Mouse (Mus musculus): ENCODE data around the gene Tmem130.

The Tmem130 gene

GRCm38 (mm10) chr5:144766026-144766425, 4.4 kb upstream of the Tmem130 start:
- DNase-seq (ENCODE audit: low read depth, low spot score): no peak
- Histone ChIP-seq H3K36me3 (ENCODE audit: control insufficient read depth, insufficient read depth, low read length, poor library complexity, severe bottlenecking) (no peaks in the 10 kb centered on the region), H3K27me3 (ENCODE audit: control insufficient read depth, insufficient read depth, low read length, poor library complexity, severe bottlenecking) (no peaks in the 10 kb centered on the region)

GRCm38 (mm10) chr5:144758422-144758821, 3.2 kb downstream of the Tmem130 start:
- no peak for DNase-seq (ENCODE audit: low read depth, low spot score)
- Histone ChIP-seq H3K36me3 (ENCODE audit: control insufficient read depth, insufficient read depth, low read length, poor library complexity, severe bottlenecking) (no peaks in the 10 kb centered on the region), H3K27me3 (ENCODE audit: control insufficient read depth, insufficient read depth, low read length, poor library complexity, severe bottlenecking) (no peaks in the 10 kb centered on the region)

- no peak for DNase-seq (ENCODE audit: low read depth, low spot score)
- Histone ChIP-seq H3K36me3 (ENCODE audit: control insufficient read depth, insufficient read depth, low read length, poor library complexity, severe bottlenecking) (no peaks in the 10 kb centered on the region), H3K27me3 (ENCODE audit: control insufficient read depth, insufficient read depth, low read length, poor library complexity, severe bottlenecking) (no peaks in the 10 kb centered on the region)
Measured at GRCm38 (mm10) chr5:144757402-144757801, 4.2 kb downstream of the Tmem130 start.

- no peaks in the 10 kb centered on the region for H3K27me3 ChIP-seq (ENCODE audit: control insufficient read depth, insufficient read depth, low read length, poor library complexity, severe bottlenecking)
- no peak for DNase-seq (ENCODE audit: low read depth, low spot score)
- no peaks in the 10 kb centered on the region for H3K36me3 ChIP-seq (ENCODE audit: control insufficient read depth, insufficient read depth, low read length, poor library complexity, severe bottlenecking)
Measured at GRCm38 (mm10) chr5:144755191-144755590, 6.4 kb downstream of the Tmem130 start.

DNA sequence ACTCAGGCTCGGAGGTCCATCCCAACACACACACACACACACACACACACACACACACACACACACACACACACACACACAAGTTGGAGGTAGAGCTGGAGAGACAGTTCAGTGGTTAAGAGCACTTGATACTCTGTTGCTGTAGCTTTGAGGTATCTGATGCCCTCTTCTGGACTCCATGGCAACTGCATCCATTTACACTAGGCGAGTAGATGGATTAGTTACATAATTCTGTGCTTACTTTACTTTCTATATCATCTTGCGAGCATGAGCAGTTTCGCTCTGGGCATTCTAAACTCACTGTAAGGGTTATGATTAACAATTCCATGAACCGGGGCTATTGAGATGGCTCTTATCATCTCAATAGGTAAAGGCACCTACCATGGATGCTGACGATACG, 8.6 kb downstream of the Tmem130 start:
- Histone ChIP-seq H3K27me3 (ENCODE audit: control insufficient read depth, insufficient read depth, low read length, poor library complexity, severe bottlenecking) (no peaks in the 10 kb centered on the region), H3K36me3 (ENCODE audit: control insufficient read depth, insufficient read depth, low read length, poor library complexity, severe bottlenecking) (no peaks in the 10 kb centered on the region)
- peak; percentile 74 for DNase-seq (ENCODE audit: low read depth, low spot score)

- Histone ChIP-seq H3K27me3 (ENCODE audit: control insufficient read depth, insufficient read depth, low read length, poor library complexity, severe bottlenecking) (no peaks in the 10 kb centered on the region), H3K36me3 (ENCODE audit: control insufficient read depth, insufficient read depth, low read length, poor library complexity, severe bottlenecking) (no peaks in the 10 kb centered on the region)
- peak; percentile 37 for DNase-seq (ENCODE audit: low read depth, low spot score)
Measured at GRCm38 (mm10) chr5:144752432-144752831, 9.2 kb downstream of the Tmem130 start.

- Histone ChIP-seq H3K27me3 (ENCODE audit: control insufficient read depth, insufficient read depth, low read length, poor library complexity, severe bottlenecking) (no peaks in the 10 kb centered on the region), H3K36me3 (ENCODE audit: control insufficient read depth, insufficient read depth, low read length, poor library complexity, severe bottlenecking) (no peaks in the 10 kb centered on the region)
- no peak for DNase-seq (ENCODE audit: low read depth, low spot score)
Measured at GRCm38 (mm10) chr5:144737101-144737500, 24.5 kb downstream of the Tmem130 start.

GRCm38 (mm10) chr5:144734949-144735348, 26.7 kb downstream of the Tmem130 start:
- H3K36me3 ChIP-seq (ENCODE audit: control insufficient read depth, insufficient read depth, low read length, poor library complexity, severe bottlenecking): no peaks in the 10 kb centered on the region
- no peaks in the 10 kb centered on the region for H3K27me3 ChIP-seq (ENCODE audit: control insufficient read depth, insufficient read depth, low read length, poor library complexity, severe bottlenecking)
- peak; percentile 72 for DNase-seq (ENCODE audit: low read depth, low spot score)

DNA sequence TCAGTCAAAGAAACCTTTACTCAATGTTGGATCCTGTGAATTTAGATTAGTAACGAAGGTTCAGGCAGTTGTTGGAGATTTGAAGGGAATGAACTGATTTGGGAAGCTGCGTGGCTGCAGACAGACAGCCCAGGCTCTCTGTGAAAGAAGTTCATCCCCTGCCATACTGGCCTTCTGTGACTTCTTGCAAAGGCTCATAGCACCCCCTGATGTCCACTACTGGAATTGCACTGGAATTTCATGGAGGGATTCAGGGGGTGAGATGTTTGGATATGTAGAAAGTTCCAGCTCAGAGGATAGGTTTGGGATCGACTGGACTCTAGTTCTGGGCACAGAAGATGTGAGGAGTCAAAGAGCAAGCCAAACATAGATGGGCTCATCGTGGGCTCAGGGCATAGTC, 27.7 kb downstream of the Tmem130 start:
- DNase-seq (ENCODE audit: low read depth, low spot score): peak; percentile 62
- Histone ChIP-seq H3K27me3 (ENCODE audit: control insufficient read depth, insufficient read depth, low read length, poor library complexity, severe bottlenecking) (no peaks in the 10 kb centered on the region), H3K36me3 (ENCODE audit: control insufficient read depth, insufficient read depth, low read length, poor library complexity, severe bottlenecking) (no peaks in the 10 kb centered on the region)

DNA sequence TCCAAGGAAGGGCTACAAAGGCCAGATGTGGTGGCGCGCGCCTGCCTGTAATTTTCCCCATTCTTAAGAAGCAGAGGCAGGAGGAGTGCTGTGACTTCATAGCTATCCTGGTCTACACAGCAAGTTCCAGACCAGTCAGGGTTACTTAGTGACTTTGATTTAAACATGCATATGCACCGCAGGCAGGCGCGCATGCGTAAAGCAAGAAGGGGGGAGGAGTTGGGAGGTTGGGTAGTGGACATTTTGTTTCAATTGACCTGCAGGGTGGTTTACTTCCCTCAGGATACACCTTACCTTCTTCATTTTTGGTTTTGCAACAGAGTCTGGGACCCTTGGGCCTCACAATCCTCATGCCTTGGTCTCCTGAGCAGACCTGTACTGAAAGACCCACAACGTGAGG, 32.4 kb downstream of the Tmem130 start:
- Histone ChIP-seq H3K36me3 (ENCODE audit: control insufficient read depth, insufficient read depth, low read length, poor library complexity, severe bottlenecking) (no peaks in the 10 kb centered on the region), H3K27me3 (ENCODE audit: control insufficient read depth, insufficient read depth, low read length, poor library complexity, severe bottlenecking) (no peaks in the 10 kb centered on the region)
- DNase-seq (ENCODE audit: low read depth, low spot score): no peak

DNA sequence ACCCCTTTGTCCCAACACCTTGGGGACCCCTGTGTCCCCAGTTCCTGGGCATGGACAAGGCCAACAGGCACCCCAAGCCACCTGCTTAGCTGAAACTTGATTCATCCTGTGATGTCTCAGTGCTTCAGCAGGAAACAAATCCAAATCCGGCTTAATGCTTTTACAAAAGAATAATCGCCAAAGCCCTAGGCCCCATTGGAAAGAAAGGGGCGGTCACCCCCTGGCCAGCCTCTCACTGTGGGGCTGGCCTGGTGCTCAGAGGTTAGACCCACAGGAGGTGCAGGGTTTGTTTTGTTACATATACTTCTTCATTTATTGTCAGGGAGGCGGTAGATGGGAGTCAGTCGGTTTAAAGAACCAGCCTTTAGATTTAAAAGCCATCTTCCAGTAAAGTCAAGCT, 33.4 kb downstream of the Tmem130 start:
- Histone ChIP-seq H3K36me3 (ENCODE audit: control insufficient read depth, insufficient read depth, low read length, poor library complexity, severe bottlenecking) (no peaks in the 10 kb centered on the region), H3K27me3 (ENCODE audit: control insufficient read depth, insufficient read depth, low read length, poor library complexity, severe bottlenecking) (no peaks in the 10 kb centered on the region)
- DNase-seq (ENCODE audit: low read depth, low spot score): no peak

DNA sequence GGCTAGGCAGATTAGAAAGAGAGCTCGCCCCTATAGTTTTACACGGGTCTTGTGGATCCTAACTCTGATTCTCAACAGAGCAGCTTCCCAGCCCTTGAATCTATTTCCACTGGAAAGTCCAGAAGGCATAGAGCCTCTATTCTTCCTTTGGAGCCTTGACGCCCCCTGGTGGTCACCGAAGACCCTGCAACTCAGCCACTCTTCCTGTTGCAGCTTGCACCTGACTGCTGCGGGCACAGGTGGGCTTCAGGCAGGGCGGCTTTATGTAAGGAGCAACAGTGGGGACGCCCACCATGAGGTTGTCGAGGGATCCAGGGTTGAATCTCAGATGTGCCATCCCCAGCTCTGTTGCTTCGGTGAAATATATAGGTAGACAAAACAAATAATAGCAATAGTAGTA, 34.5 kb downstream of the Tmem130 start:
- peak; percentile 53 for DNase-seq (ENCODE audit: low read depth, low spot score)
- H3K27me3 ChIP-seq (ENCODE audit: control insufficient read depth, insufficient read depth, low read length, poor library complexity, severe bottlenecking): no peaks in the 10 kb centered on the region
- no peaks in the 10 kb centered on the region for H3K36me3 ChIP-seq (ENCODE audit: control insufficient read depth, insufficient read depth, low read length, poor library complexity, severe bottlenecking)

- no peak for DNase-seq (ENCODE audit: low read depth, low spot score)
- H3K36me3 ChIP-seq (ENCODE audit: control insufficient read depth, insufficient read depth, low read length, poor library complexity, severe bottlenecking): no peaks in the 10 kb centered on the region
- no peaks in the 10 kb centered on the region for H3K27me3 ChIP-seq (ENCODE audit: control insufficient read depth, insufficient read depth, low read length, poor library complexity, severe bottlenecking)
Measured at GRCm38 (mm10) chr5:144725554-144725953, 36.1 kb downstream of the Tmem130 start.

DNA sequence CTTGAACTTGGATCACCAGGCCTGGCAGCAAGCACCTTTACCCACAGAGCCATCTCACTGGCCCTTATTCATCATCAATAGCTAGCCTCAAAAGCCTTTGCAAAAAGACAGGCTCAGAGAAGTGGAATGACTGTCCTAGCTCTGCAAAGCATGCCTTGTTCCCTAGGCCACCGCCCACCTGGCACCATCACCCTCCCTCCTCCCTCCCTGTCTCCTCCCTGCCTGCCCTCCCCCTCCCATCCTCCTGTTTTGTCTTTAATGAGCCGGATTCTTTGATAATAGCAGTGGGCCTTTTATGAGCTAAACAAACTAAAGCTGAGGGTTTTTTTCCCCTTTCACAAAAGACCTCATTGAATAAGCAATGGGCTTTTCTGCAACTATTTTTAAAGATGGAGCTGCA, 36.7 kb downstream of the Tmem130 start:
- Histone ChIP-seq H3K36me3 (ENCODE audit: control insufficient read depth, insufficient read depth, low read length, poor library complexity, severe bottlenecking) (no peaks in the 10 kb centered on the region), H3K27me3 (ENCODE audit: control insufficient read depth, insufficient read depth, low read length, poor library complexity, severe bottlenecking) (no peaks in the 10 kb centered on the region)
- DNase-seq (ENCODE audit: low read depth, low spot score): no peak

DNA sequence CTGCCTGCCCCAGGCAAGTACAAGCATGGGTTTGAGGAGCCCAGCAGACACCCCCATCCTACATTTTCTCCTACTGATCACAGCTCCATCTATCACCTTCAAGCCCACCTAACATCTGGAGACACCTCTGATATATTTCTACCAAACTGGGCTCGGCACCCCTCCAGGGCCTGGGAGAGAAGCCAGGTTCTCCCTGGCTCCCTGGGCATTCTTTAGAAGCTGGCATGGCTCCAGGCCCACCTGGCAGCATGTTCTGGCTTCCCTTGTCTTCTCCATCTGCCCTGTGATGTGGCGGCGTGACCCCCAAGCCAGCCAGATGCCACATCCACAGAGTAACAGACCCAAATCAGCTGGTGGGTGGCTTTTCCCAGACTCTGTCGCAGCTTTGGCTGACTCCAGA, 41.3 kb downstream of the Tmem130 start:
- Histone ChIP-seq H3K27me3 (ENCODE audit: control insufficient read depth, insufficient read depth, low read length, poor library complexity, severe bottlenecking) (no peaks in the 10 kb centered on the region), H3K36me3 (ENCODE audit: control insufficient read depth, insufficient read depth, low read length, poor library complexity, severe bottlenecking) (no peaks in the 10 kb centered on the region)
- DNase-seq (ENCODE audit: low read depth, low spot score): no peak

- no peaks in the 10 kb centered on the region for H3K36me3 ChIP-seq (ENCODE audit: control insufficient read depth, insufficient read depth, low read length, poor library complexity, severe bottlenecking)
- H3K27me3 ChIP-seq (ENCODE audit: control insufficient read depth, insufficient read depth, low read length, poor library complexity, severe bottlenecking): no peaks in the 10 kb centered on the region
- DNase-seq (ENCODE audit: low read depth, low spot score): no peak
Measured at GRCm38 (mm10) chr5:144719781-144720180, 41.8 kb downstream of the Tmem130 start.
